Mouse (Mus musculus): ENCODE measurements at regions not wholly inside any gene's neighbourhood (a gene's known extent, or its start where the extent isn't known, plus 50 kb on each side); places are given as distances from the start of the nearest gene placed in this dataset.
A peak's percentile ranks its signal among the peaks of the same experiment; 100 is the strongest.

DNA sequence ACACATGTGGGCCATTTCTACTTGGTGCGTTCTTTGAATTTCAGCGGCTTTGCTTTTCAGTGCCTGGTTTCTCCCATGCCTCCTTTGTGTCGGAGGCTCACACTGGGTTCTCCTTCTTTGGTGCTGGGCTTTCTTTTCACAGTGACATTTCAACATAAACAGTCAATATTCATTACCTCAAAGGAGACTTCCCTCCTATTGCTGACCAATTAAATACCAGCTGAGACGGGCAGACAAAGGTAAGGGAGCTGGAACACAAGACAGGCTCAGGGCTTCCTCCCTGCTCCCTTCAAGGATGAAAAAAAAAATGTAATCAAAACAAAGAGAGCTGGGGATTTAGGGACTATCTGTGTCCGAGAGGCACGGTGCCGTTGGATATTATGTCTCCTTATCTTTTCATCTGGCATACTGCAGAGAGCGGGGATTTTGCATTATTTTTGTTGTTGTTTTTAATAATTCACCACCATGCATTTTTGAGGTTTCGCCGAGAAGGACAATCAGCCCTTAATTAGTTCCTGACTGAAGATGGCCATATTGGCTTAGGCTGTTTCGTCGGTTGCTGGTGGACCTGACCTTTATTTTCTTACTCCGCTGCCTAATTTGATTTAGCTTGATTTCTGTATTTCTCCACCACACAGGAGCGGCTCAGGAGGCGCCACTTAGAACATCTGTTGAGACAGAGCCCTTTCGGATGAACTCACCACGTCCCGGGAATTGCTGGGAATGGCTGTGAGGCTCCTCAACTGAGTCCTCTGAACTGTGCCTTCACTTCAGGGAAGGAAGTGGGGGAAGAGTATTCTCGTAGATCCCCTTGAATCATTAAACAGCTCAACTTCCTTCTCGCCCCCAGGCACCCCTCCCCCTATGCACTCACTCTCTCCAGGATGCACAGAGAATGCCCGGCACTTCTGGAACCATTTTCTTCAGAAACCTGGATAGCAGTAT, 373.9 kb downstream of the Nr2f2 start:
- ATAC-seq (no peak), DNase-seq (ENCODE audit: low spot score) (peak; percentile 53)
- H3K27me3 ChIP-seq (replicated peaks; ENCODE audit: control insufficient read depth, insufficient read depth, low read length), result peaks cover 55% of the 10 kb centered on the region
- peak overlapping the region; percentile 56 for H3K27ac ChIP-seq (ENCODE audit: low read depth, low read length)
- H3K9ac ChIP-seq (ENCODE audit: low read length), result peak overlapping the region; percentile 26
- no peaks in the 10 kb centered on the region for H3K36me3 ChIP-seq (ENCODE audit: control insufficient read depth, insufficient read depth, low read length)
- H3K4me1 ChIP-seq (ENCODE audit: control insufficient read depth, insufficient read depth, low read length), result peaks cover 10% of the 10 kb centered on the region
- 1% methylated on average over 21 of the region's 21 CpGs for WGBS
- no peaks in the 10 kb centered on the region for H3K9me3 ChIP-seq (replicated peaks; ENCODE audit: control insufficient read depth, low read length)
- H3K4me2 ChIP-seq (ENCODE audit: low read length), result peak overlapping the region; percentile 29
- peak overlapping the region; percentile 7; the same call in 1 of the 2 replicates for H3K4me3 ChIP-seq (ENCODE audit: low read depth, low read length)

DNA sequence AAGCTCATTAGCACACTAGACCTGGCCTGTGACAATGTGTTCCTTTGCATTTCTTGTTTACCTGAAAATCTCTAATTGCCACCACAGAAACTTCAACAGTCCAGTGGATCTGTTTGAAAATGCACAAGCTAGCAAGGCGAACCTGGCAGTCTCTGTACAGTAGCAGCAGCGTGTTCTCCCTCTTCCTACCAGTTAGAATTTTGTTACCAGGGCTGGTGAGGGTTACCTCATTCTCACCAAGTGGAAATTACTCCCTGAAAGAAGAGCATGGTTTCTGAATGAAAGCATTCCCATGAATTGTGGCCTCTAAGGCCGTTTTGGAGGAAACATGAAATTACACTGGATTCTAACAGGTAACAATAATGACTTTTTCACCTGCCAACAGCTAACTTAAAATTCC, 374.6 kb downstream of the Nr2f2 start:
- DNase-seq (ENCODE audit: low spot score) (no peak), ATAC-seq (no peak)
- Histone ChIP-seq H3K9ac (ENCODE audit: low read length) (no peak overlapping the region), H3K27me3 (replicated peaks; ENCODE audit: control insufficient read depth, insufficient read depth, low read length) (peaks cover 55% of the 10 kb centered on the region), H3K27ac (ENCODE audit: low read depth, low read length) (peak overlapping the region; percentile 56), H3K4me2 (ENCODE audit: low read length) (peak overlapping the region; percentile 29), H3K4me3 (ENCODE audit: low read depth, low read length) (no peak overlapping the region), H3K36me3 (ENCODE audit: control insufficient read depth, insufficient read depth, low read length) (no peaks in the 10 kb centered on the region), H3K4me1 (ENCODE audit: control insufficient read depth, insufficient read depth, low read length) (peaks cover 10% of the 10 kb centered on the region), H3K9me3 (replicated peaks; ENCODE audit: control insufficient read depth, low read length) (no peaks in the 10 kb centered on the region)
- WGBS, result 3% methylated on average over 3 of the region's 3 CpGs

DNA sequence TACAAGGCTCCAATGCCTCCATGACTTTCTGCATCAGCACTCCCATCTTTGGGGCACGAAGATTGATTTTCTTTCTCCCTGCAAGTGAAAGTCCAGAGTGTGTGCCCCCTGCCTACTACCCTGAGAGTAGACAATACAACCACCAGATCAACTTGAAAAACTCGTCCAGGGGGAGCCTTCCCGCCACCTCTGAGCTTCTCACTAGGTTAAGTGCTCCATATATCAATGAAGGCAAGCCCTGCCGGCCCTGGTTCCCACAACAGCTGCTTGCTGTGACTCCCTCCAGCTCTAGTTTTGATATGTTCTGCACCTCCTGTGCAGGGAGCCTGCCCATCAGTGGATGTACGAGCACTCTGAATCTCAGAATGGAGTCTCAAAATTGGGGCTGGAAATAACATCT, 377.8 kb downstream of the Nr2f2 start:
- H3K27me3 ChIP-seq (replicated peaks; ENCODE audit: control insufficient read depth, insufficient read depth, low read length), result peaks cover 46% of the 10 kb centered on the region
- 8% methylated on average over 5 of the region's 5 CpGs for WGBS
- DNase-seq (ENCODE audit: low spot score) (no peak), ATAC-seq (no peak)
- H3K4me3 ChIP-seq (ENCODE audit: low read depth, low read length), result no peak overlapping the region
- H3K9me3 ChIP-seq (replicated peaks; ENCODE audit: control insufficient read depth, low read length), result no peaks in the 10 kb centered on the region
- H3K27ac ChIP-seq (ENCODE audit: low read depth, low read length), result no peak overlapping the region
- H3K9ac ChIP-seq (ENCODE audit: low read length), result no peak overlapping the region
- no peaks in the 10 kb centered on the region for H3K36me3 ChIP-seq (ENCODE audit: control insufficient read depth, insufficient read depth, low read length)
- peaks cover 5% of the 10 kb centered on the region for H3K4me1 ChIP-seq (ENCODE audit: control insufficient read depth, insufficient read depth, low read length)
- H3K4me2 ChIP-seq (ENCODE audit: low read length), result no peak overlapping the region

DNA sequence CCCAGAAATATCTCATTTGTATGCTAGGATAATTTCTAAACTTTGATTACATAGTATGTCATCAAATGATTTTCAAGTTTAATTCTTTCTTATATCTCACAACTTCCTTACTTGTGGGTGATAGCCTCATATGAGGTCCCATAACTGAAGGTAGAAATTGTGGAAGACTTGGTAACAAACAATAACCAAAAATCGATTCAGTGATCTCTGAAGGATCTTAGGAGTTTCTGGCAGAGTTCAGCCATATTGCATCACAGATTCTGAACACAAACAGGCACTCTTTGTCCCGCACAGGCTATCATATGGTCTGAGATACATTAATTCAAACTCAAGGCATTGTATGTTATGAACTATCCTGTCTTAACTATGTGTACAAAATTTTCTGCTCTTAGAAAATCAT, 385.2 kb downstream of the Nr2f2 start:
- Histone ChIP-seq H3K9ac (ENCODE audit: low read length) (no peak overlapping the region), H3K27ac (ENCODE audit: low read depth, low read length) (no peak overlapping the region), H3K4me1 (ENCODE audit: control insufficient read depth, insufficient read depth, low read length) (no peaks in the 10 kb centered on the region), H3K27me3 (replicated peaks; ENCODE audit: control insufficient read depth, insufficient read depth, low read length) (peaks cover 4% of the 10 kb centered on the region; the same call in 1 of the 2 replicates), H3K4me2 (ENCODE audit: low read length) (no peak overlapping the region), H3K9me3 (replicated peaks; ENCODE audit: control insufficient read depth, low read length) (no peaks in the 10 kb centered on the region), H3K36me3 (ENCODE audit: control insufficient read depth, insufficient read depth, low read length) (no peaks in the 10 kb centered on the region), H3K4me3 (ENCODE audit: low read depth, low read length) (no peak overlapping the region)
- DNase-seq (ENCODE audit: low spot score) (no peak), ATAC-seq (no peak)
- WGBS, result 85% methylated on average over 2 of the region's 2 CpGs

DNA sequence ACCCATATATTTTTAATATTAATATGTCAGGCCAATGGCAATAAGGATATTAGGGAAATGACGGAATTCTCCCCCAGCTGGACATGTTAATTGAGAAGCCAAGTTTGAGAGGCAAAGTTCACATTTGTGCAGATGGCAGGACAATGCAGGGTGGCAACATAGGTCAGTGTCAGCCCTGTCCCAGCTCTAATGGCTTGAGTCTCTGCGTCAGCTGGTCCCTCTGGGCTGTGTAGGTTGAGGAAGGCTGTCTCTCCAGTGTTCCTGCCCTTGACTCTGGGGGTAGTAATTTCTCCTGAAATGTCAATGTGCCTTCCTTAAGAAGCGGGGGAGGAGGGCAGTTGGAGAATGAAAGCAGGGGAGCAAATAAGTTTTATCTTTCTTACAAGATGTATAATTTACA, 390.2 kb downstream of the Nr2f2 start:
- Histone ChIP-seq H3K4me3 (ENCODE audit: low read depth, low read length) (no peak overlapping the region), H3K27ac (ENCODE audit: low read depth, low read length) (no peak overlapping the region), H3K4me2 (ENCODE audit: low read length) (no peak overlapping the region), H3K9ac (ENCODE audit: low read length) (no peak overlapping the region), H3K27me3 (replicated peaks; ENCODE audit: control insufficient read depth, insufficient read depth, low read length) (0 out of 2 replicates have a peak, but pooled peaks cover 3% of the 10 kb centered on the region), H3K36me3 (ENCODE audit: control insufficient read depth, insufficient read depth, low read length) (no peaks in the 10 kb centered on the region), H3K9me3 (replicated peaks; ENCODE audit: control insufficient read depth, low read length) (no peaks in the 10 kb centered on the region), H3K4me1 (ENCODE audit: control insufficient read depth, insufficient read depth, low read length) (no peaks in the 10 kb centered on the region)
- no peak for DNase-seq (ENCODE audit: low spot score)
- no peak for ATAC-seq
- WGBS, result 93% methylated on average over 3 of the region's 3 CpGs

DNA sequence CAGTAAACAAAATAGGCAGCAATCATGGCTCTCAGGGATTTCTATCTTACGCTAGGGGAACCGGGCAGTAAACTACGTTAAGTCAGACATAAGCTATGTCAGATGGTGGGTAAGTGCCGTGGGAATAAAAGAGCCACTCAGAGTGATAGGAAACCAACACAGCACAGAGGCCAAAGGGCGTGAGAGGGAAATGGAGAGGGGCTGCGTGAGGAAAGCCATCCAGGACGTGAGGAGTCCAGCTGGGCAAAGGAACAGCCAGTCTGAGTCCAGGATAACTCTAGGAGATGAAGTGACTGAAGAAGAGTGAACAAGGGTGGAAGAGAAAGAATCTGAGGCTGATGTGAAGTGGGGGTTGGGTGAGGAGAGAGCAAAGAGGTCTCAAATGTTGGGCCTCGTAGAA, 402.5 kb downstream of the Nr2f2 start:
- 83% methylated on average over 8 of the region's 8 CpGs for WGBS
- no peaks in the 10 kb centered on the region for H3K4me1 ChIP-seq (ENCODE audit: control insufficient read depth, insufficient read depth, low read length)
- no peak for ATAC-seq

DNA sequence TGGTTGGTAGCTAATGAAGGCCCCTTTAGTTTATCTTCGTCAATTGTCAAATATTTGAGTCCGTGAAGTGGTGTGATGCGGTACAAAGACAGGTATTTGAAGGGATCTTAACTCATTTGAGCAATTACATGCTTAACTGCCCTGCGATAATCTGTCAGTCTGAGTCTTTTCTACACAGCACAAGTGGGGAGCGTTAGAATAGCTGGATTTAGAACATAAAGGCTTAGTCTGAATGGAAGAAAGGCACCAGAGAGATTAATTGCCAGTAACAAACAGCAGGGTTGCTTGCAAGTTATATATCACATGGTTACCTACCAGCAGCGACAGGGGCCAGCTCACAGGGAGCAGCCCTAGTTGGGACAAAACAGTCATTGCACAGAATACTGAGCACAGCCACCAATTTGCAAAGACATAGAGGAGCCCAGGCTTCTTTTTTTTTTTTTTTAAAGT, 416.3 kb downstream of the Nr2f2 start:
- DNase-seq (ENCODE audit: low spot score) (peak; percentile 87), ATAC-seq (peak; percentile 92)
- H3K27ac ChIP-seq (ENCODE audit: low read depth, low read length), result no peak overlapping the region
- no peaks in the 10 kb centered on the region for H3K9me3 ChIP-seq (replicated peaks; ENCODE audit: control insufficient read depth, low read length)
- peaks cover 16% of the 10 kb centered on the region for H3K4me1 ChIP-seq (ENCODE audit: control insufficient read depth, insufficient read depth, low read length)
- no peak overlapping the region for H3K9ac ChIP-seq (ENCODE audit: low read length)
- WGBS, result 5% methylated on average over 6 of the region's 6 CpGs
- peak overlapping the region; percentile 26 for H3K4me2 ChIP-seq (ENCODE audit: low read length)
- H3K27me3 ChIP-seq (replicated peaks; ENCODE audit: control insufficient read depth, insufficient read depth, low read length), result peaks cover 34% of the 10 kb centered on the region
- H3K36me3 ChIP-seq (ENCODE audit: control insufficient read depth, insufficient read depth, low read length), result no peaks in the 10 kb centered on the region
- no peak overlapping the region for H3K4me3 ChIP-seq (ENCODE audit: low read depth, low read length)

More for the DNA sequence above, 402.5 kb downstream of the Nr2f2 start:
- DNase-seq (ENCODE audit: low spot score), result no peak
- H3K27ac ChIP-seq (ENCODE audit: low read depth, low read length), result no peak overlapping the region
- H3K4me3 ChIP-seq (ENCODE audit: low read depth, low read length), result no peak overlapping the region
- H3K9ac ChIP-seq (ENCODE audit: low read length), result no peak overlapping the region
- H3K9me3 ChIP-seq (replicated peaks; ENCODE audit: control insufficient read depth, low read length), result no peaks in the 10 kb centered on the region
- no peaks in the 10 kb centered on the region for H3K27me3 ChIP-seq (replicated peaks; ENCODE audit: control insufficient read depth, insufficient read depth, low read length)
- H3K36me3 ChIP-seq (ENCODE audit: control insufficient read depth, insufficient read depth, low read length), result no peaks in the 10 kb centered on the region
- no peak overlapping the region for H3K4me2 ChIP-seq (ENCODE audit: low read length)

DNA sequence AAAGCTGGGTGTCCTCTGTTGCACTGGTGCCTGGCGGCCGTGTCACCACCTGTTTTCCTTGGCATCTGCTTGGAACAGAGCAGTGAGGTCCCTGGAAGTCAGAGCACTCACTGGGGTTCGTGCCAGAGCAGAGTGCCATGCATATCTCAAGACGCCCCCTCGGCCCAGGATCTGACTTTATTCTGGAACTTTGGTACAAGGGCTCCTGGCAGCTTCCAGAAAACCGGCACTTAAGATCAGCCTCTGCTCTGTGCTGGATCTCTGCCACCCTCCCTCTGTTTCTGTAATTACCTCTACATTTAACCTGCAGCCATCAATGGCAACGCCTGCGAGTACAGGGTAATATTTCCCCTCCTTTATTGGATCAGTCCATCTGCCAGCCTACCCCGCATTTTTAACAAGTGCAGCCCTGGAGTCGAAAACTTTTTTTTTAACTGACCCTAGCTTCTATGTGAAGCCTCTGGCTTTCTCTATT, 416.9 kb downstream of the Nr2f2 start:
- H3K27ac ChIP-seq (ENCODE audit: low read depth, low read length), result no peak overlapping the region
- H3K36me3 ChIP-seq (ENCODE audit: control insufficient read depth, insufficient read depth, low read length), result no peaks in the 10 kb centered on the region
- DNase-seq (ENCODE audit: low spot score), result peak; percentile 76
- peaks cover 16% of the 10 kb centered on the region for H3K4me1 ChIP-seq (ENCODE audit: control insufficient read depth, insufficient read depth, low read length)
- H3K4me3 ChIP-seq (ENCODE audit: low read depth, low read length), result no peak overlapping the region
- H3K4me2 ChIP-seq (ENCODE audit: low read length), result peak overlapping the region; percentile 26
- H3K27me3 ChIP-seq (replicated peaks; ENCODE audit: control insufficient read depth, insufficient read depth, low read length), result peaks cover 34% of the 10 kb centered on the region
- ATAC-seq, result peak; percentile 78
- WGBS, result 2% methylated on average over 10 of the region's 10 CpGs
- H3K9ac ChIP-seq (ENCODE audit: low read length), result no peak overlapping the region
- H3K9me3 ChIP-seq (replicated peaks; ENCODE audit: control insufficient read depth, low read length), result no peaks in the 10 kb centered on the region

DNA sequence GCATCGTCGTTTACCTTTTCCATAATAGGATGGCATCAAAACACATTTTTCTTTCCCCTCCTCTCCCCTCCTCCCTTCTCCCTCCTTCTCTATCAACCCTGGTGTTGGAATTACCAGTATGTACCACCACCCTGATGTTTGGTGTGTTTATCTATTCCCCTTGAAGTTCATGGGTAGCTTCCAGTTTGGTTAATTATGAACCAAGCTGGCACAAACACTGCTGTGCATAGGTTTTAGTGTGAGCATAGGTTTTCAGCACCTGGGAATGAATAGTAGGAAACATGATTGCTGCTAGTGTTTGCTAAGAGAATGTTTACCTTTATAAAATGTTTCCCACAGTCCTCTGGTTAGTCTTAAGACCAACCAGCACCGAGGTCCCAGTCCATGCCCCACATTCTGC, 420.1 kb downstream of the Nr2f2 start:
- no peak overlapping the region for H3K9ac ChIP-seq (ENCODE audit: low read length)
- no peak overlapping the region for H3K27ac ChIP-seq (ENCODE audit: low read depth, low read length)
- peaks cover 24% of the 10 kb centered on the region for H3K27me3 ChIP-seq (replicated peaks; ENCODE audit: control insufficient read depth, insufficient read depth, low read length)
- ATAC-seq (no peak), DNase-seq (ENCODE audit: low spot score) (no peak)
- WGBS, result 89% methylated on average over 3 of the region's 3 CpGs
- no peak overlapping the region for H3K4me3 ChIP-seq (ENCODE audit: low read depth, low read length)
- no peaks in the 10 kb centered on the region for H3K36me3 ChIP-seq (ENCODE audit: control insufficient read depth, insufficient read depth, low read length)
- H3K9me3 ChIP-seq (replicated peaks; ENCODE audit: control insufficient read depth, low read length), result no peaks in the 10 kb centered on the region
- H3K4me2 ChIP-seq (ENCODE audit: low read length), result no peak overlapping the region
- peaks cover 16% of the 10 kb centered on the region for H3K4me1 ChIP-seq (ENCODE audit: control insufficient read depth, insufficient read depth, low read length)

All from forebrain, embryonic 14.5 days (tissue).